Mouse (Mus musculus): ENCODE data around the gene Ogg1. TPM values are rescaled to one million over a fixed set of nuclear protein-coding genes. Genes with fewer than 3 reads are reported as not detected.

Ogg1 gene
- polyA plus RNA-seq, 1 experiment from 2014 or later: 11.3 TPM

GRCm38 (mm10) chr6:113377496-113378385, 51.0 kb downstream of the Ogg1 start, which contains the start of the genes Tada3 and Arpc4:
TSS of gene Tada3 (minus strand) at chr6:113377883.
TSS of gene Arpc4 (plus strand) at chr6:113378115.
- peak within 1 kb of the TSS; percentile 93 for H3K9ac ChIP-seq
- no peaks in the 10 kb centered on the region for H3K9me3 ChIP-seq
- H3K4me3 ChIP-seq (replicated peaks): peak within 1 kb of the TSS; percentile 99
- ATAC-seq: peak; percentile 96
- peak within 1 kb of the TSS; percentile 71 for H3K4me2 ChIP-seq (replicated peaks)
- peaks cover 14% of the 10 kb centered on the region for H3K4me1 ChIP-seq (replicated peaks)
- peaks cover 41% of the 10 kb centered on the region for H3K36me3 ChIP-seq
- H3K27ac ChIP-seq: peak within 1 kb of the TSS; percentile 96
- WGBS: under 1% methylated on average over 61 of the region's 61 CpGs
- H3K27me3 ChIP-seq (replicated peaks): no peaks in the 10 kb centered on the region

GRCm38 (mm10) chr6:113379246-113379645, 52.5 kb downstream of the Ogg1 start:
- Histone ChIP-seq H3K9me3 (no peaks in the 10 kb centered on the region), H3K9ac (peak overlapping the region; percentile 93), H3K36me3 (peaks cover 40% of the 10 kb centered on the region), H3K4me2 (replicated peaks) (peak overlapping the region; percentile 71), H3K4me3 (replicated peaks) (peak overlapping the region; percentile 99), H3K27ac (no peak overlapping the region), H3K4me1 (replicated peaks) (peaks cover 14% of the 10 kb centered on the region), H3K27me3 (replicated peaks) (no peaks in the 10 kb centered on the region)
- 73% methylated on average over 6 of the region's 6 CpGs for WGBS
- no peak for ATAC-seq

GRCm38 (mm10) chr6:113380480-113380879, 53.7 kb downstream of the Ogg1 start:
- H3K4me1 ChIP-seq (replicated peaks): peaks cover 18% of the 10 kb centered on the region
- H3K27me3 ChIP-seq (replicated peaks): no peaks in the 10 kb centered on the region
- no peak for ATAC-seq
- H3K36me3 ChIP-seq: peaks cover 39% of the 10 kb centered on the region
- H3K4me3 ChIP-seq (replicated peaks): no peak overlapping the region
- H3K9ac ChIP-seq: no peak overlapping the region
- 91% methylated on average over 11 of the region's 11 CpGs for WGBS
- H3K27ac ChIP-seq: no peak overlapping the region
- H3K9me3 ChIP-seq: no peaks in the 10 kb centered on the region
- no peak overlapping the region for H3K4me2 ChIP-seq (replicated peaks)

- Histone ChIP-seq H3K36me3 (peaks cover 61% of the 10 kb centered on the region), H3K4me2 (replicated peaks) (no peak overlapping the region), H3K27ac (no peak overlapping the region), H3K4me3 (replicated peaks) (no peak overlapping the region), H3K27me3 (replicated peaks) (no peaks in the 10 kb centered on the region), H3K9me3 (no peaks in the 10 kb centered on the region), H3K4me1 (replicated peaks) (peaks cover 9% of the 10 kb centered on the region), H3K9ac (no peak overlapping the region)
- WGBS: 90% methylated on average over 8 of the region's 8 CpGs
- ATAC-seq: no peak
Observed at GRCm38 (mm10) chr6:113384351-113384927, 57.7 kb downstream of the Ogg1 start.

Other genes starting within 250 kb of the Ogg1 start
- 67.2 and 70.0 TPM in 2 replicates for gene Setd5, start 249.6 kb upstream of the Ogg1 start, polyA plus RNA-seq (2015; fragmentation: Nextera tagmentation; extraction: Ambion mirVana)
- gene Lhfpl4, start 131.6 kb upstream of the Ogg1 start, polyA plus RNA-seq (2015; fragmentation: Nextera tagmentation; extraction: Ambion mirVana): 1.7 and 2.3 TPM in 2 replicates
- gene Mtmr14, start 89.1 kb upstream of the Ogg1 start, polyA plus RNA-seq (2015; fragmentation: Nextera tagmentation; extraction: Ambion mirVana): 31.9 and 32.2 TPM in 2 replicates
- 0.14 TPM in 1 of 2 replicates, not detected in the other for gene Cpne9, start 44.7 kb upstream of the Ogg1 start, polyA plus RNA-seq (2015; fragmentation: Nextera tagmentation; extraction: Ambion mirVana)
- 13.6 and 15.3 TPM in 2 replicates for gene Brpf1, start 19.8 kb upstream of the Ogg1 start, polyA plus RNA-seq (2015; fragmentation: Nextera tagmentation; extraction: Ambion mirVana)
- 75.2 and 75.4 TPM in 2 replicates for gene Camk1, start 17.0 kb downstream of the Ogg1 start, polyA plus RNA-seq (2015; fragmentation: Nextera tagmentation; extraction: Ambion mirVana)
- 41.3 and 44.0 TPM in 2 replicates for gene Tada3, start 50.9 kb downstream of the Ogg1 start, polyA plus RNA-seq (2015; fragmentation: Nextera tagmentation; extraction: Ambion mirVana)
- gene Arpc4, start 51.1 kb downstream of the Ogg1 start, polyA plus RNA-seq (2015; fragmentation: Nextera tagmentation; extraction: Ambion mirVana): 414 and 427 TPM in 2 replicates
- 3.7 and 4.1 TPM in 2 replicates for gene Ttll3, start 62.3 kb downstream of the Ogg1 start, polyA plus RNA-seq (2015; fragmentation: Nextera tagmentation; extraction: Ambion mirVana)
- 24.3 and 25.6 TPM in 2 replicates for gene Rpusd3, start 92.4 kb downstream of the Ogg1 start, polyA plus RNA-seq (2015; fragmentation: Nextera tagmentation; extraction: Ambion mirVana)
- gene Cidec, start 108.8 kb downstream of the Ogg1 start, polyA plus RNA-seq (2015; fragmentation: Nextera tagmentation; extraction: Ambion mirVana): 11.8 and 12.8 TPM in 2 replicates
- 83.8 and 87.7 TPM in 2 replicates for gene Jagn1, start 115.6 kb downstream of the Ogg1 start, polyA plus RNA-seq (2015; fragmentation: Nextera tagmentation; extraction: Ambion mirVana)
- gene Il17re, start 131.5 kb downstream of the Ogg1 start, polyA plus RNA-seq (2015; fragmentation: Nextera tagmentation; extraction: Ambion mirVana): 7.8 and 8.4 TPM in 2 replicates
- gene Il17rc, start 144.5 kb downstream of the Ogg1 start, polyA plus RNA-seq (2015; fragmentation: Nextera tagmentation; extraction: Ambion mirVana): 26.6 and 27.2 TPM in 2 replicates
- 21.9 and 22.7 TPM in 2 replicates for gene Creld1, start 156.3 kb downstream of the Ogg1 start, polyA plus RNA-seq (2015; fragmentation: Nextera tagmentation; extraction: Ambion mirVana)
- gene Prrt3, start 175.0 kb downstream of the Ogg1 start, polyA plus RNA-seq (2015; fragmentation: Nextera tagmentation; extraction: Ambion mirVana): 0.43 and 0.45 TPM in 2 replicates
- gene Emc3, start 204.7 kb downstream of the Ogg1 start, polyA plus RNA-seq (2015; fragmentation: Nextera tagmentation; extraction: Ambion mirVana): 84.2 and 88.3 TPM in 2 replicates
- gene Fancd2, start 204.7 kb downstream of the Ogg1 start, polyA plus RNA-seq (2015; fragmentation: Nextera tagmentation; extraction: Ambion mirVana): 9.6 and 10.3 TPM in 2 replicates